Mouse (Mus musculus) embryonic facial prominence, embryonic 11.5 days (tissue): ENCODE measurements around the gene Lin37. TPM values are rescaled to one million over a fixed set of nuclear protein-coding genes. Genes with fewer than 3 reads are reported as not detected.

ENCODE experiments used
- ATAC-seq: fragments of 200-750 bp; cut with Nextera tagmentation; replicated peaks from 2 replicates; pipeline ENCODE4 v1.8.0; 2017; ENCODE audit warnings: low read depth; ENCODE audit not compliant: insufficient number of reproducible peaks, low FRiP score, low TSS enrichment
- DNase-seq: peaks from one replicate; pipeline ENCODE4 v3.0.0-alpha.2; 2015; ENCODE audit warnings: low spot score
- H3K27ac ChIP-seq: fragments of 300-500 bp; sonication (generic); replicated peaks from 2 replicates; pipeline ENCODE4 v1.5.1; 2014; ENCODE audit warnings: mild to moderate bottlenecking, low read depth, low read length, control low read depth
- H3K27me3 ChIP-seq: fragments of 300-500 bp; sonication (generic); 2 replicates; pipeline ENCODE4 v1.6.1; 2014; ENCODE audit warnings: mild to moderate bottlenecking, low read length, moderate library complexity, mixed read lengths; ENCODE audit not compliant: control insufficient read depth, insufficient read depth
- H3K36me3 ChIP-seq: fragments of 300-500 bp; sonication (generic); replicated peaks from 2 replicates; pipeline ENCODE4 v1.6.1; 2014; ENCODE audit warnings: low read depth, mild to moderate bottlenecking, low read length, moderate library complexity, mixed read lengths; ENCODE audit not compliant: control insufficient read depth, insufficient read depth
- H3K4me1 ChIP-seq: fragments of 300-500 bp; sonication (generic); 2 replicates; pipeline ENCODE4 v1.6.1; 2014; ENCODE audit warnings: low read length, mixed read lengths; ENCODE audit not compliant: control insufficient read depth, insufficient read depth
- H3K4me2 ChIP-seq: fragments of 300-500 bp; sonication (generic); 2 replicates; pipeline ENCODE4 v1.6.1; 2014; ENCODE audit warnings: low read depth, mild to moderate bottlenecking, control low read depth, low read length, moderate library complexity
- H3K4me3 ChIP-seq: fragments of 300-500 bp; sonication (generic); 2 replicates; pipeline ENCODE4 v1.5.1; 2014; ENCODE audit warnings: low read depth, low read length, control low read depth
- H3K9ac ChIP-seq: fragments of 300-500 bp; sonication (generic); replicated peaks from 2 replicates; pipeline ENCODE4 v1.6.1; 2014; ENCODE audit warnings: mild to moderate bottlenecking, control low read depth, low read length
- H3K9me3 ChIP-seq: fragments of 300-500 bp; sonication (generic); replicated peaks from 2 replicates; pipeline ENCODE4 v1.6.1; 2016; ENCODE audit warnings: mild to moderate bottlenecking, low read length, inconsistent platforms, mixed read lengths; ENCODE audit not compliant: control insufficient read depth
- WGBS: fragments of 180-500 bp; shearing (Covaris S2); extraction: QIAGEN DNeasy Blood & Tissue Kit; methylation state at CpG from one replicate; pipeline ENCODE4 v1.1.7; 2014; 5-methylcytosine and 5-hydroxymethylcytosine counted together
- polyA plus RNA-seq: library from polyadenylated mRNA; unstranded; fragments of >200 nt; fragmentation: Nextera tagmentation; extraction: Ambion mirVana; gene quantifications from 2 replicates; pipeline ENCODE4 v1.2.1, GENCODE M21; 2014

Gene Lin37
- polyA plus RNA-seq, 1 experiment from 2014 or later, result 44.8 TPM

GRCm38 (mm10) chr7:30534633-30535577 is 24.7 kb downstream of the Lin37 start, which contains the start of gene Arhgap33:
Arhgap33 (minus strand) TSS chr7:30535060.
- Histone ChIP-seq H3K27me3 (no peaks in the 10 kb centered on the region), H3K4me2 (peak within 1 kb of the TSS; percentile 88), H3K4me1 (no peaks in the 10 kb centered on the region; the same call in 1 of the 2 replicates), H3K9me3 (no peaks in the 10 kb centered on the region), H3K4me3 (peak within 1 kb of the TSS; percentile 71), H3K27ac (no peak within 1 kb of the TSS; the same call in 1 of the 2 replicates), H3K9ac (peak within 1 kb of the TSS; percentile 77), H3K36me3 (peaks cover 4% of the 10 kb centered on the region)
- peak; percentile 99 for DNase-seq
- peak; percentile 78 for ATAC-seq
- under 1% methylated on average over 60 of the region's 84 CpGs for WGBS

- 6% methylated on average over 26 of the region's 26 CpGs for WGBS
- peaks cover 4% of the 10 kb centered on the region for H3K36me3 ChIP-seq
- no peak overlapping the region; the same call in 1 of the 2 replicates for H3K27ac ChIP-seq
- H3K27me3 ChIP-seq, result no peaks in the 10 kb centered on the region
- peak; percentile 50 for ATAC-seq
- peak overlapping the region; percentile 88 for H3K4me2 ChIP-seq
- no peaks in the 10 kb centered on the region for H3K9me3 ChIP-seq
- peak overlapping the region; percentile 77 for H3K9ac ChIP-seq
- DNase-seq, result no peak
- no peaks in the 10 kb centered on the region; the same call in 1 of the 2 replicates for H3K4me1 ChIP-seq
- H3K4me3 ChIP-seq, result peak overlapping the region; percentile 71
These were observed 25.6 kb downstream of the Lin37 start for GRCm38 (mm10) chr7:30533941-30534632.

GRCm38 (mm10) chr7:30532931-30533330 is 26.7 kb downstream of the Lin37 start:
- peak overlapping the region; percentile 30; the same call in 1 of the 2 replicates for H3K9ac ChIP-seq
- H3K9me3 ChIP-seq, result no peaks in the 10 kb centered on the region
- no peaks in the 10 kb centered on the region; the same call in 1 of the 2 replicates for H3K4me1 ChIP-seq
- 13% methylated on average over 8 of the region's 8 CpGs for WGBS
- 0 out of 2 replicates have a peak, but pooled peaks have one; percentile 7 for ATAC-seq
- no peak overlapping the region for H3K27ac ChIP-seq
- H3K36me3 ChIP-seq, result peaks cover 8% of the 10 kb centered on the region
- DNase-seq, result peak; percentile 15
- H3K4me3 ChIP-seq, result no peak overlapping the region
- H3K27me3 ChIP-seq, result no peaks in the 10 kb centered on the region
- H3K4me2 ChIP-seq, result peak overlapping the region; percentile 6; the same call in 1 of the 2 replicates

- Histone ChIP-seq H3K4me1 (peaks cover 4% of the 10 kb centered on the region; the same call in 1 of the 2 replicates), H3K27ac (no peak overlapping the region), H3K9ac (no peak overlapping the region; the same call in 1 of the 2 replicates), H3K27me3 (no peaks in the 10 kb centered on the region), H3K4me2 (no peak overlapping the region), H3K4me3 (no peak overlapping the region), H3K9me3 (no peaks in the 10 kb centered on the region), H3K36me3 (peaks cover 8% of the 10 kb centered on the region)
- ATAC-seq (no peak), DNase-seq (no peak)
- WGBS, result 84% methylated on average over 9 of the region's 9 CpGs
These were observed 28.3 kb downstream of the Lin37 start for GRCm38 (mm10) chr7:30531291-30531815.

- H3K4me3 ChIP-seq, result no peak overlapping the region
- H3K27ac ChIP-seq, result no peak overlapping the region
- DNase-seq (no peak), ATAC-seq (no peak)
- no peaks in the 10 kb centered on the region for H3K9me3 ChIP-seq
- peaks cover 11% of the 10 kb centered on the region for H3K36me3 ChIP-seq
- H3K4me2 ChIP-seq, result no peak overlapping the region
- H3K4me1 ChIP-seq, result 0 out of 2 replicates have a peak, but pooled peaks cover 4% of the 10 kb centered on the region
- WGBS, result 83% methylated on average over 14 of the region's 14 CpGs
- H3K27me3 ChIP-seq, result no peaks in the 10 kb centered on the region
- no peak overlapping the region for H3K9ac ChIP-seq
These were observed 32.7 kb downstream of the Lin37 start for GRCm38 (mm10) chr7:30526981-30527380.

- no peaks in the 10 kb centered on the region for H3K9me3 ChIP-seq
- no peak for DNase-seq
- H3K4me1 ChIP-seq, result 0 out of 2 replicates have a peak, but pooled peaks cover 4% of the 10 kb centered on the region
- 10% methylated on average over 15 of the region's 17 CpGs for WGBS
- no peak overlapping the region for H3K4me3 ChIP-seq
- no peak overlapping the region for H3K27ac ChIP-seq
- 0 out of 2 replicates have a peak, but pooled peaks have one; percentile 21 for ATAC-seq
- peak overlapping the region; percentile 10 for H3K9ac ChIP-seq
- no peak overlapping the region for H3K4me2 ChIP-seq
- H3K27me3 ChIP-seq, result no peaks in the 10 kb centered on the region
- H3K36me3 ChIP-seq, result peaks cover 8% of the 10 kb centered on the region
These were observed 33.2 kb downstream of the Lin37 start for GRCm38 (mm10) chr7:30526399-30526798.

GRCm38 (mm10) chr7:30525954-30526353 is 33.7 kb downstream of the Lin37 start:
- no peak overlapping the region for H3K9ac ChIP-seq
- no peak overlapping the region for H3K4me3 ChIP-seq
- no peak for ATAC-seq
- no peak overlapping the region for H3K27ac ChIP-seq
- 23% methylated on average over 10 of the region's 10 CpGs for WGBS
- no peaks in the 10 kb centered on the region for H3K9me3 ChIP-seq
- H3K4me1 ChIP-seq, result 0 out of 2 replicates have a peak, but pooled peaks cover 4% of the 10 kb centered on the region
- peaks cover 6% of the 10 kb centered on the region for H3K36me3 ChIP-seq
- no peaks in the 10 kb centered on the region for H3K27me3 ChIP-seq
- H3K4me2 ChIP-seq, result no peak overlapping the region
- peak; percentile 46 for DNase-seq
